ENCODE assay signal across 16 mouse cellular contexts in genomic region chr8:126638027-126638426, GRCm38 (mm10). TPM values are rescaled to one million over a fixed set of nuclear protein-coding genes. Genes with fewer than 3 reads are reported as not detected.
A peak's percentile ranks its signal among the peaks of the same experiment; 100 is the strongest.
DNase-seq lines count a peak whose midpoint lies in the region; ATAC-seq and TF ChIP-seq lines count a peak whose summit lies in the region.
"Had no signal": no experiment of that assay in that cellular context is flagged by ENCODE, and none has a peak within 500 bp of the region (broad histone marks: within the 10 kb centered on the region; RNA-seq: fewer than 3 reads in every experiment).

No protein-coding gene starts in this region.

- 0 out of 2 replicates have a peak, but pooled peaks have one; percentile 25 for TF ChIP-seq POLR2A in olfactory bulb, adult 2 months (IDR thresholded peaks at IDR 0.05; ENCODE audit: insufficient read depth, low read depth, low read length)

- WGBS in olfactory bulb, adult 2 months: 28% methylated on average over 8 of the region's 8 CpGs
- WGBS in liver, postnatal 0 days (ENCODE audit: insufficient replicate concordance): 65% methylated on average over 8 of the region's 8 CpGs

- no peak for TF ChIP-seq EP300 in liver, postnatal 0 days (IDR thresholded peaks at IDR 0.05; ENCODE audit: low read depth)

- H3K27me3 ChIP-seq in liver, postnatal 0 days (ENCODE audit: insufficient read depth, low read length): no peaks in the 10 kb centered on the region
- H3K27me3 ChIP-seq: embryonic facial prominence, embryonic 12.5 days; midbrain, embryonic 12.5 days; stomach, embryonic 15.5 days had no signal

- H3K4me3 ChIP-seq in olfactory bulb, adult 2 months (ENCODE audit: insufficient read depth, low read depth, low read length): no peak overlapping the region
- no peak overlapping the region for H3K4me3 ChIP-seq in liver, postnatal 0 days (ENCODE audit: low read depth, low read length)
- H3K4me3 ChIP-seq: embryonic facial prominence, embryonic 12.5 days; midbrain, embryonic 12.5 days; myocyte; stomach, embryonic 15.5 days had no signal

- peaks cover 20% of the 10 kb centered on the region for H3K4me1 ChIP-seq in olfactory bulb, adult 2 months (ENCODE audit: control insufficient read depth, insufficient read depth, low read length)
- no peaks in the 10 kb centered on the region for H3K4me1 ChIP-seq in liver, postnatal 0 days (ENCODE audit: insufficient read depth)
- H3K4me1 ChIP-seq: embryonic facial prominence, embryonic 12.5 days; midbrain, embryonic 12.5 days had no signal

- H3K9me3 ChIP-seq in liver, postnatal 0 days (ENCODE audit: low read length): 0 out of 2 replicates have a peak, but pooled peaks cover 8% of the 10 kb centered on the region
- H3K9me3 ChIP-seq: embryonic facial prominence, embryonic 12.5 days; stomach, embryonic 15.5 days had no signal

- no peaks in the 10 kb centered on the region for H3K36me3 ChIP-seq in liver, postnatal 0 days (replicated peaks; ENCODE audit: insufficient read depth, low read length)
- H3K36me3 ChIP-seq: embryonic facial prominence, embryonic 12.5 days; midbrain, embryonic 12.5 days; stomach, embryonic 15.5 days had no signal

- H3K4me2 ChIP-seq in liver, postnatal 0 days (ENCODE audit: low read depth, low read length): no peak overlapping the region
- H3K4me2 ChIP-seq: embryonic facial prominence, embryonic 12.5 days; midbrain, embryonic 12.5 days; stomach, embryonic 15.5 days had no signal

- DNase-seq in frontal cortex, postnatal 36 days (ENCODE audit: low spot score in 2 of 2): peak; percentile 50 to 77
- DNase-seq in frontal cortex, postnatal 10 days (ENCODE audit: low spot score in 2 of 2): no peak
- peak; percentile 66 for DNase-seq in layer of hippocampus, adult 9-11 months
- DNase-seq in spleen, postnatal 36 days (ENCODE audit: low spot score in 2 of 2): no peak
- no peak for DNase-seq in liver, postnatal 0 days
- DNase-seq: cerebellum, adult 18-20 months; kidney, adult 8-10 months; thymus, postnatal 14 days had no signal

- ATAC-seq in CD4-positive, CD25-positive, alpha-beta regulatory T cell, adult 4 months: peak; percentile 39
- no peak for ATAC-seq in liver, postnatal 0 days
- no peak for ATAC-seq in activated CD4-positive, CD25-positive, alpha-beta regulatory T cell, adult 4 months
- ATAC-seq: hindbrain, embryonic 16.5 days had no signal

- no peak for TF ChIP-seq CTCF in olfactory bulb, adult 2 months (IDR thresholded peaks at IDR 0.05; ENCODE audit: insufficient read depth, low read depth, low read length)
- no peak for TF ChIP-seq CTCF in liver, postnatal 0 days (IDR thresholded peaks at IDR 0.05; ENCODE audit: low read depth)

- H3K9ac ChIP-seq in liver, postnatal 0 days (replicated peaks): no peak overlapping the region
- H3K9ac ChIP-seq: embryonic facial prominence, embryonic 12.5 days; midbrain, embryonic 12.5 days; stomach, embryonic 15.5 days had no signal

- peak overlapping the region; percentile 81 for H3K27ac ChIP-seq in olfactory bulb, adult 2 months (ENCODE audit: insufficient read depth, low read depth, low read length)
- H3K27ac ChIP-seq in liver, postnatal 0 days (ENCODE audit: low read depth): no peak overlapping the region
- H3K27ac ChIP-seq: embryonic facial prominence, embryonic 12.5 days; midbrain, embryonic 12.5 days; stomach, embryonic 15.5 days had no signal

RNA-seq across cellular contexts. Expression of gene Irf2bp2, which starts 44.2 kb away (rescaled TPM):
- polyA plus RNA-seq in CD4-positive, CD25-positive, alpha-beta regulatory T cell, adult 4 months (2017; shearing (Covaris generic)): 10 to 100 TPM; 15.5 to 22.4 TPM
- not detected in 2 replicates for polyA plus RNA-seq in olfactory bulb, adult 2 months (2012; ENCODE audit: insufficient read depth, insufficient read length, low replicate concordance, missing spikeins)
- 5.0 and 6.2 TPM in 2 replicates for polyA plus RNA-seq in liver, postnatal 0 days (2015; fragmentation: Nextera tagmentation; extraction: Ambion mirVana)
- polyA plus RNA-seq in activated CD4-positive, CD25-positive, alpha-beta regulatory T cell, adult 4 months (2017; shearing (Covaris generic)): 10 to 100 TPM; 17.8 to 22.2 TPM

Comparison
In these comparisons a context has a peak if more than half of its experiments do, and no peak if none do; other contexts are left out.
1. DNase-seq: peak in frontal cortex, postnatal 36 days (2 of 2) and layer of hippocampus, adult 9-11 months (single experiment); none in frontal cortex, postnatal 10 days (0 of 2), spleen, postnatal 36 days (0 of 2) and liver, postnatal 0 days (single experiment).